In genomic region chr5:113137691-113138318, GRCm38 (mm10) we compare ENCODE assay signal across 8 mouse cellular contexts. TPM values are rescaled to one million over a fixed set of nuclear protein-coding genes. Genes with fewer than 3 reads are reported as not detected.
DNase-seq lines count a peak whose midpoint lies in the region; ATAC-seq lines count a peak whose summit lies in the region.

No protein-coding gene starts in this region.

- peak overlapping the region; percentile 59 for H3K4me3 ChIP-seq in forebrain, embryonic 10.5 days
- peak overlapping the region; percentile 40 for H3K4me3 ChIP-seq in intestine, embryonic 14.5 days (ENCODE audit: low read depth, low read length)
- H3K4me3 ChIP-seq in midbrain, embryonic 11.5 days (ENCODE audit: low read depth, low read length): peak overlapping the region; percentile 39

- peaks cover 48% of the 10 kb centered on the region for H3K27me3 ChIP-seq in forebrain, embryonic 10.5 days (ENCODE audit: poor library complexity, severe bottlenecking)
- peaks cover 6% of the 10 kb centered on the region; the same call in 1 of the 2 replicates for H3K27me3 ChIP-seq in intestine, embryonic 14.5 days (replicated peaks; ENCODE audit: control insufficient read depth, insufficient read depth, low read length)
- peaks cover 28% of the 10 kb centered on the region; the same call in 1 of the 2 replicates for H3K27me3 ChIP-seq in midbrain, embryonic 11.5 days (ENCODE audit: control insufficient read depth, insufficient read depth, low read length)

- H3K27ac ChIP-seq in forebrain, embryonic 10.5 days: peak overlapping the region; percentile 95
- H3K27ac ChIP-seq in intestine, embryonic 14.5 days (ENCODE audit: low read depth): peak overlapping the region; percentile 75
- no peak overlapping the region for H3K27ac ChIP-seq in midbrain, embryonic 11.5 days (ENCODE audit: low read depth, low read length)

- WGBS in forebrain, embryonic 10.5 days: 8% methylated on average over 36 of the region's 36 CpGs
- 4% methylated on average over 36 of the region's 36 CpGs for WGBS in intestine, embryonic 14.5 days
- 10% methylated on average over 36 of the region's 36 CpGs for WGBS in midbrain, embryonic 11.5 days

- ATAC-seq in intestine, embryonic 14.5 days (replicated peaks; ENCODE audit: low FRiP score, low TSS enrichment, low read depth): peak; percentile 4
- no peak for ATAC-seq in midbrain, embryonic 11.5 days (ENCODE audit: low FRiP score)

- DNase-seq in lung, adult 18-20 months: peak; percentile 42 to 48
- no peak for DNase-seq in lung, postnatal 25 days (ENCODE audit: low spot score)
- DNase-seq in forebrain, embryonic 10.5 days (ENCODE audit: extremely low spot score, low spot score): no peak
- DNase-seq in intestine, embryonic 14.5 days (ENCODE audit: low spot score): no peak
- peak; percentile 90 for DNase-seq in midbrain, embryonic 11.5 days (ENCODE audit: low spot score, missing footprints)
- DNase-seq in cerebellum, postnatal 25 days: no peak
- no peak for DNase-seq in natural killer cell, adult 2 months (ENCODE audit: low spot score in 2 of 2)
- no peak for DNase-seq in left cerebral cortex, adult 11 months (ENCODE audit: low spot score)

- H3K9ac ChIP-seq in intestine, embryonic 14.5 days (ENCODE audit: low read length): peak overlapping the region; percentile 56
- H3K9ac ChIP-seq in midbrain, embryonic 11.5 days (ENCODE audit: low read length): peak overlapping the region; percentile 57

- H3K36me3 ChIP-seq in forebrain, embryonic 10.5 days (replicated peaks): no peaks in the 10 kb centered on the region
- H3K36me3 ChIP-seq in intestine, embryonic 14.5 days (ENCODE audit: control insufficient read depth, insufficient read depth, low read length): no peaks in the 10 kb centered on the region
- H3K36me3 ChIP-seq in midbrain, embryonic 11.5 days (ENCODE audit: control insufficient read depth, insufficient read depth, low read length): no peaks in the 10 kb centered on the region

- peak overlapping the region; percentile 96 for H3K4me2 ChIP-seq in intestine, embryonic 14.5 days (ENCODE audit: low read length)
- H3K4me2 ChIP-seq in midbrain, embryonic 11.5 days: peak overlapping the region; percentile 89

- peaks cover 67% of the 10 kb centered on the region for H3K4me1 ChIP-seq in forebrain, embryonic 10.5 days
- H3K4me1 ChIP-seq in intestine, embryonic 14.5 days (replicated peaks; ENCODE audit: control insufficient read depth, insufficient read depth, low read length): peaks cover 12% of the 10 kb centered on the region
- H3K4me1 ChIP-seq in midbrain, embryonic 11.5 days (ENCODE audit: control insufficient read depth, insufficient read depth, low read length): peaks cover 18% of the 10 kb centered on the region

- H3K9me3 ChIP-seq in forebrain, embryonic 10.5 days: peaks cover 5% of the 10 kb centered on the region; the same call in 1 of the 2 replicates
- peaks cover 3% of the 10 kb centered on the region; the same call in 1 of the 2 replicates for H3K9me3 ChIP-seq in intestine, embryonic 14.5 days (ENCODE audit: control insufficient read depth, low read length)
- no peaks in the 10 kb centered on the region for H3K9me3 ChIP-seq in midbrain, embryonic 11.5 days (ENCODE audit: control insufficient read depth, low read length)

RNA-seq across cellular contexts. Expression of gene Crybb3, which starts 56.4 kb away (rescaled TPM):
- 1.0 TPM in 2 replicates for polyA plus RNA-seq in forebrain, embryonic 10.5 days (2016; fragmentation: Nextera tagmentation; extraction: Ambion mirVana)
- polyA plus RNA-seq in intestine, embryonic 14.5 days (2014; fragmentation: Nextera tagmentation; extraction: Ambion mirVana): 0.28 and 1.2 TPM in 2 replicates
- 0.18 TPM in 1 of 2 replicates, not detected in the other for polyA plus RNA-seq in midbrain, embryonic 11.5 days (2014; fragmentation: Nextera tagmentation; extraction: Ambion mirVana)

Comparison
In these comparisons a context has a peak if more than half of its experiments do, and no peak if none do; other contexts are left out.
1. DNase-seq: peak in lung, adult 18-20 months (2 of 2) and midbrain, embryonic 11.5 days (single experiment); none in lung, postnatal 25 days (single experiment), forebrain, embryonic 10.5 days (single experiment), intestine, embryonic 14.5 days (single experiment), cerebellum, postnatal 25 days (0 of 2), natural killer cell, adult 2 months (0 of 2) and left cerebral cortex, adult 11 months (single experiment).
2. Peak in every context shown above with its lines, with median percentiles within 50 percentile points of each other: H3K4me3 ChIP-seq.